Mouse (Mus musculus) G1E (cell line): Measurements from ENCODE around the gene Nln.

Experiments used
- CTCF ChIP-seq: IDR thresholded peaks from 2 replicates; pipeline ENCODE4 v1.5.1; 2012; ENCODE audit warnings: low read depth, low read length, inconsistent platforms, mixed read lengths
- GATA1 ChIP-seq: IDR thresholded peaks from 2 replicates; pipeline ENCODE4 v1.6.1; 2012; ENCODE audit warnings: borderline replicate concordance, low read length, inconsistent platforms, mixed read lengths
- GATA2 ChIP-seq: IDR thresholded peaks from 2 replicates; pipeline ENCODE4 v1.6.1; 2012; ENCODE audit warnings: low read depth, low read length, inconsistent platforms, borderline replicate concordance
- TAL1 ChIP-seq: conservative IDR thresholded peaks from 2 replicates; pipeline ENCODE4 v1.6.1; 2012; ENCODE audit warnings: low read depth, low read length, inconsistent platforms, mixed read lengths

GRCm38 (mm10) chr13:104134510-104135085, 25.2 kb upstream of the Nln start:
- TF ChIP-seq GATA2 (no peak), CTCF (no peak), TAL1 (no peak), GATA1 (no peak)
